Mouse (Mus musculus) myocyte (in vitro differentiated cells): ENCODE results near the gene Cnmd.

Experiments
- POLR2A ChIP-seq: IDR thresholded peaks from one replicate; pipeline ENCODE4 v1.6.1; 2011; ENCODE audit warnings: low read depth, mild to moderate bottlenecking, control low read depth, moderate library complexity; ENCODE audit not compliant: insufficient read length
- SRF ChIP-seq: IDR thresholded peaks from one replicate; pipeline ENCODE4 v1.6.1; 2011; ENCODE audit warnings: low read depth; ENCODE audit not compliant: control insufficient read depth, insufficient read length

GRCm38 (mm10) chr14:79661005-79661917, 709 bp downstream of the Cnmd start:
- TF ChIP-seq SRF (no peak), POLR2A (no peak)
